ENCODE assay signal across 15 mouse cellular contexts in the genomic region with DNA sequence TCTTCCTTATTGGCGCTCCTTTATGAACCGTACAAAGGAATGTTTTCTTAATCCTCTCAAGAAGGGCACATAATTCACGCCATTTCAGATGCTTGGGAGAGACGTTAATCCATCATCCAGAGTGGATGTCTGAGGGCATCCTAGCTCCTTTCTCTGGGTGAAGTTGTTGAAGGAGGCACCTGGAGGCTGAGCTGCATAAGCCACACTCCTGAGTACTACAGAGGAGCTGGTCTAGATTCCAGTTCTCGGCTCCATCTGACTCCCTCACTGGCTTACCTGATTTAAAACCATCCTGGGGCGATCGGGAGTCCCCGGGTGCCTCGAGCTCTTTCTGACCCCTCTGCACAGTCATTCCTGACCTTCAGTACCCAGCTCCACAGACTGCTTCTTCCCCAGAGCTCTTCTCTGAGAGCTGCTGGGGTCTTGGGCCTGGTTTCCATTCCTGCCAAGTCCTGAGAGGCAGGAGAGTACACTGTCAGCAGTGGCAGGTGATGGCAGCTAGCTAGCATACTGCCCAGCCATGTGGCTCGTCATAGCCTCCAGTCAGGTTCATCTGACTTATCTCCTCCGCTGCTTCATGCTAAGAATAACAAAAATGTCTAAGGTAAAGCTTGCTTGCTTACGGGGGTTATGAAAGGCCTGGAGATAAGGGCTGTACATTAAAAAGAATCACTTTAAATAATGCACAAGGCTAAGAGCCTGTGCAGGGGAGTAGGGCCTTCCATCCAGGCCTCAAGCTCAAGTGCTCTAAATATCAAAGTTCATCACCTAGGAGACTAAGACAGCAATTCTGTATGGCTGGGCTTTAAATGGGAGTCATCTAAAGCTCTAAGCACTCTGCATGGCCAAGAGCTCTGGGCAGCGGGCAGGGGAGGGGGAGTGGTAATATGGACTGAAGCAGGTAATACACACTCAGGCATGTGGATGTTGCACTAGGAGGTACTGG. TPM values are rescaled to one million over a fixed set of nuclear protein-coding genes. Genes with fewer than 3 reads are reported as not detected.
DNase-seq lines count a peak whose midpoint lies in the region; ATAC-seq and TF ChIP-seq lines count a peak whose summit lies in the region.
"Had no signal": no experiment of that assay in that cellular context is flagged by ENCODE, and none has a peak within 500 bp of the region (broad histone marks: within the 10 kb centered on the region; RNA-seq: fewer than 3 reads in every experiment).

No protein-coding gene starts in this region.

- intact Hi-C loops in heart, adult 2 months (cut with DNase I) = no loop called here

- no peak overlapping the region for H3K9ac ChIP-seq in kidney, embryonic 14.5 days (ENCODE audit: low read depth, low read length)
- H3K9ac ChIP-seq in heart, adult 2 months (ENCODE audit: low read depth, low read length) = no peak overlapping the region
- H3K9ac ChIP-seq in heart, embryonic 14.5 days (ENCODE audit: low read length) = peak overlapping the region; percentile 52; the same call in 1 of the 2 replicates
- H3K9ac ChIP-seq in kidney, postnatal 0 days (ENCODE audit: low read depth, low read length) = no peak overlapping the region
- H3K9ac ChIP-seq: embryonic facial prominence, embryonic 12.5 days; forebrain, embryonic 12.5 days had no signal

- H3K36me3 ChIP-seq in kidney, embryonic 14.5 days (ENCODE audit: control insufficient read depth, insufficient read depth, low read length) = no peaks in the 10 kb centered on the region
- H3K36me3 ChIP-seq in heart, adult 2 months (ENCODE audit: control insufficient read depth, insufficient read depth, low read length) = no peaks in the 10 kb centered on the region
- H3K36me3 ChIP-seq in heart, embryonic 14.5 days (ENCODE audit: control insufficient read depth, insufficient read depth, low read length) = peaks cover 6% of the 10 kb centered on the region; the same call in 1 of the 2 replicates
- no peaks in the 10 kb centered on the region for H3K36me3 ChIP-seq in kidney, postnatal 0 days (ENCODE audit: insufficient read depth, low read length)
- H3K36me3 ChIP-seq: embryonic facial prominence, embryonic 12.5 days; forebrain, embryonic 12.5 days had no signal

- DNase-seq in kidney, adult 11 months = peak; percentile 22
- peak; percentile 19 to 25 for DNase-seq in heart, adult 2 months
- no peak for DNase-seq in kidney, postnatal 0 days (ENCODE audit: low spot score)
- DNase-seq in layer of hippocampus, postnatal 36 days = no peak
- no peak for DNase-seq in layer of hippocampus, adult 9-11 months
- DNase-seq: cerebellum, adult 2 months; thymus, postnatal 14 days had no signal

- WGBS in kidney, embryonic 14.5 days = 50% methylated on average over 13 of the region's 13 CpGs
- 59% methylated on average over 13 of the region's 13 CpGs for WGBS in heart, adult 2 months
- 27% methylated on average over 13 of the region's 13 CpGs for WGBS in heart, embryonic 14.5 days
- WGBS in kidney, postnatal 0 days = 47% methylated on average over 13 of the region's 13 CpGs

- H3K79me2 ChIP-seq in heart, adult 2 months (replicated peaks; ENCODE audit: control insufficient read depth, insufficient read depth, low read length) = no peaks in the 10 kb centered on the region

- H3K4me1 ChIP-seq in kidney, embryonic 14.5 days (ENCODE audit: control insufficient read depth, insufficient read depth, low read length) = no peaks in the 10 kb centered on the region; the same call in 1 of the 2 replicates
- H3K4me1 ChIP-seq in heart, adult 2 months (ENCODE audit: control insufficient read depth, insufficient read depth, low read length) = peaks cover 2% of the 10 kb centered on the region
- peaks cover 40 to 79% of the 10 kb centered on the region in 2 experiments for H3K4me1 ChIP-seq in heart, embryonic 14.5 days (ENCODE audit: control insufficient read depth in 2 of 2, insufficient read depth in 2 of 2, low read length in 2 of 2)
- no peaks in the 10 kb centered on the region; the same call in 1 of the 2 replicates for H3K4me1 ChIP-seq in kidney, postnatal 0 days (replicated peaks; ENCODE audit: insufficient read depth, low read length)
- H3K4me1 ChIP-seq: embryonic facial prominence, embryonic 12.5 days had no signal

- H3K27me3 ChIP-seq in kidney, embryonic 14.5 days (ENCODE audit: control insufficient read depth, insufficient read depth, low read length) = no peaks in the 10 kb centered on the region
- H3K27me3 ChIP-seq in heart, adult 2 months (ENCODE audit: control insufficient read depth, insufficient read depth, low read length) = no peaks in the 10 kb centered on the region
- H3K27me3 ChIP-seq in heart, embryonic 14.5 days (ENCODE audit: control insufficient read depth, insufficient read depth, low read length) = no peaks in the 10 kb centered on the region
- no peaks in the 10 kb centered on the region for H3K27me3 ChIP-seq in kidney, postnatal 0 days (ENCODE audit: insufficient read depth, low read length)
- H3K27me3 ChIP-seq: embryonic facial prominence, embryonic 12.5 days; forebrain, embryonic 12.5 days had no signal

- peak; percentile 46; the same call in 1 of the 2 replicates for TF ChIP-seq EP300 in heart, adult 2 months (IDR thresholded peaks at IDR 0.05; ENCODE audit: insufficient read depth, low read depth, low read length)

- ATAC-seq in kidney, embryonic 14.5 days (ENCODE audit: low FRiP score, low TSS enrichment) = no peak; the same call in 1 of the 2 replicates
- peak; percentile 94 for ATAC-seq in heart, embryonic 14.5 days (ENCODE audit: insufficient number of reproducible peaks, insufficient read depth, low FRiP score, low read depth)
- peak; percentile 82 for ATAC-seq in kidney, postnatal 0 days (replicated peaks; ENCODE audit: low FRiP score, low read depth)
- no peak for ATAC-seq in monocyte, adult 5-6 weeks (replicated peaks; ENCODE audit: insufficient number of reproducible peaks, low FRiP score, low TSS enrichment, poor library complexity, severe bottlenecking)

- H3K4me2 ChIP-seq in kidney, embryonic 14.5 days (replicated peaks; ENCODE audit: low read depth, low read length) = no peak overlapping the region
- peak overlapping the region; percentile 42 for H3K4me2 ChIP-seq in heart, embryonic 14.5 days (ENCODE audit: low read length)
- H3K4me2 ChIP-seq in kidney, postnatal 0 days (ENCODE audit: low read length) = no peak overlapping the region
- H3K4me2 ChIP-seq: embryonic facial prominence, embryonic 12.5 days; forebrain, embryonic 12.5 days had no signal

- TF ChIP-seq POLR2A in heart, adult 2 months (IDR thresholded peaks at IDR 0.05; ENCODE audit: insufficient read depth, low read depth, low read length) = no peak

- no peak for TF ChIP-seq CTCF in heart, adult 2 months (IDR thresholded peaks at IDR 0.05)
- no peak for TF ChIP-seq CTCF in kidney, postnatal 0 days (IDR thresholded peaks at IDR 0.05; ENCODE audit: low read depth)

- no peak overlapping the region for H3K4me3 ChIP-seq in kidney, embryonic 14.5 days (ENCODE audit: low read length)
- no peak overlapping the region for H3K4me3 ChIP-seq in heart, adult 2 months
- no peak overlapping the region for H3K4me3 ChIP-seq in heart, embryonic 14.5 days (ENCODE audit: control insufficient read depth in 1 of 2, insufficient read depth in 1 of 2, low read depth in 1 of 2, low read length in 2 of 2)
- H3K4me3 ChIP-seq in kidney, postnatal 0 days (replicated peaks; ENCODE audit: low read depth, low read length) = no peak overlapping the region
- H3K4me3 ChIP-seq: embryonic facial prominence, embryonic 12.5 days; forebrain, embryonic 12.5 days; gastrocnemius, adult 2 months; left cerebral cortex, adult 2 months had no signal

- H3K27ac ChIP-seq in kidney, embryonic 14.5 days (ENCODE audit: low read depth, low read length) = no peak overlapping the region
- no peak overlapping the region for H3K27ac ChIP-seq in heart, adult 2 months
- H3K27ac ChIP-seq in heart, embryonic 14.5 days (replicated peaks in 1 of 2; ENCODE audit: control insufficient read depth in 1 of 2, insufficient read depth in 1 of 2, low read depth in 2 of 2, low read length in 2 of 2) = peak overlapping the region; percentile 94 to 95
- no peak overlapping the region for H3K27ac ChIP-seq in kidney, postnatal 0 days
- H3K27ac ChIP-seq: embryonic facial prominence, embryonic 12.5 days; forebrain, embryonic 12.5 days; gastrocnemius, adult 2 months; left cerebral cortex, adult 2 months had no signal

- H3K9me3 ChIP-seq in kidney, embryonic 14.5 days (ENCODE audit: control insufficient read depth, low read length) = no peaks in the 10 kb centered on the region
- H3K9me3 ChIP-seq in heart, embryonic 14.5 days (ENCODE audit: control insufficient read depth, low read length) = no peaks in the 10 kb centered on the region
- H3K9me3 ChIP-seq in kidney, postnatal 0 days (replicated peaks; ENCODE audit: low read length) = no peaks in the 10 kb centered on the region
- H3K9me3 ChIP-seq: embryonic facial prominence, embryonic 12.5 days; forebrain, embryonic 12.5 days had no signal

RNA-seq across cellular contexts. Expression of a gene that starts 57.7 kb away (rescaled TPM):
- 0.27 and 0.83 TPM in 2 replicates for polyA plus RNA-seq in kidney, embryonic 14.5 days (2014; fragmentation: Nextera tagmentation; extraction: Ambion mirVana)
- total RNA-seq in heart, adult 2 months (2021) = under 1 TPM; 0.10 to 0.32 TPM
- polyA plus RNA-seq in heart, adult 2 months (2012; rRNA removed) = 0.68 and 1.2 TPM in 2 replicates
- 46.3 and 51.9 TPM in 2 replicates for polyA plus RNA-seq in heart, embryonic 14.5 days (2014; fragmentation: Nextera tagmentation; extraction: Ambion mirVana)
- polyA plus RNA-seq in kidney, postnatal 0 days (2015; fragmentation: Nextera tagmentation; extraction: Ambion mirVana) = 2.6 and 3.7 TPM in 2 replicates
- total RNA-seq in monocyte, adult 5-6 weeks (2017) = not detected in 3 replicates
- total RNA-seq in layer of hippocampus, postnatal 36 days (2021) = under 1 TPM; 0.46 to 0.57 TPM
- total RNA-seq: MEL had no signal

Comparison
In these comparisons a context has a peak if more than half of its experiments do, and no peak if none do; other contexts are left out.
1. DNase-seq: peak in kidney, adult 11 months (single experiment) and heart, adult 2 months (2 of 2); none in kidney, postnatal 0 days (single experiment), layer of hippocampus, postnatal 36 days (0 of 2) and layer of hippocampus, adult 9-11 months (single experiment).
2. ATAC-seq: peak in heart, embryonic 14.5 days (single experiment) and kidney, postnatal 0 days (single experiment); none in kidney, embryonic 14.5 days (single experiment) and monocyte, adult 5-6 weeks (single experiment).
3. H3K27ac ChIP-seq: peak in heart, embryonic 14.5 days (2 of 2); none in kidney, embryonic 14.5 days (single experiment), heart, adult 2 months (single experiment) and kidney, postnatal 0 days (single experiment).
4. RNA of a gene that starts 57.7 kb away (polyA plus RNA-seq): 46.3 to 51.9 TPM in heart, embryonic 14.5 days; 2.6 to 3.7 TPM in kidney, postnatal 0 days, 0.27 to 0.83 TPM in kidney, embryonic 14.5 days and 0.68 to 1.2 TPM in heart, adult 2 months; every median in the first group is over 10 times any median in the second.